Mouse (Mus musculus) C2C12 (cell line): ENCODE results near the gene Tanc1.

Experiments used
- CTCF ChIP-seq: IDR thresholded peaks from one replicate; pipeline ENCODE4 v1.5.1; 2011; ENCODE audit not compliant: control insufficient read depth, insufficient read depth, insufficient read length
- MYOG ChIP-seq: IDR thresholded peaks from one replicate; pipeline ENCODE4 v1.6.1; 2011; ENCODE audit not compliant: control insufficient read depth, insufficient read length; ENCODE audit errors: extremely low read depth

DNA sequence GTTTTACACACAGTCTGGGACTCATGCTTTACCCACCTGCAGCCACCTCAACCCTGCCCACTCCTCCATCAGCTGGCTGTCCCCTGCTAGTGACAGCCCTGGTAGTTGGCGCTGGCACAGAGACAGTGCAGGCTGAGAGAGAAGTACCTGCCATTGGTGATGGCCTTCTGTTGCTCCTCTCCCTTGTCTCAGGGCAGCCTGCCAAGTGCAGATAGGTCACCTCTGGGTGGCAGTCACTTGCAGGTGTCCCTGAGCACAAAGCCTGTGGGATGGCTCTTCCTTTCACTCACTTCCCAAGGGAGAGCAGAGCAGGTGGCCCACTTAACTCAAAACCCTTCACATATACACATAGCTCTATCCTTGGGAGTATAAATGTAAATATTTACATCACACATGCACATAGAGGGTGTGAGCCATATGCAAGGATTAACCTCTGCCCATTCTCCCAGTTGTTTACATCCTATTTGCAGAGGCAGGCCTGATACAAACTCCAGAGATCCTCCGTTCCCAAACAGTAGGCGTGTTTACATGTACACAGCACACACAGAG, 106.0 kb downstream of the Tanc1 start:
- TF ChIP-seq CTCF (no peak), MYOG (no peak)
